Mouse (Mus musculus): ENCODE results near the gene Rab44.

DNA sequence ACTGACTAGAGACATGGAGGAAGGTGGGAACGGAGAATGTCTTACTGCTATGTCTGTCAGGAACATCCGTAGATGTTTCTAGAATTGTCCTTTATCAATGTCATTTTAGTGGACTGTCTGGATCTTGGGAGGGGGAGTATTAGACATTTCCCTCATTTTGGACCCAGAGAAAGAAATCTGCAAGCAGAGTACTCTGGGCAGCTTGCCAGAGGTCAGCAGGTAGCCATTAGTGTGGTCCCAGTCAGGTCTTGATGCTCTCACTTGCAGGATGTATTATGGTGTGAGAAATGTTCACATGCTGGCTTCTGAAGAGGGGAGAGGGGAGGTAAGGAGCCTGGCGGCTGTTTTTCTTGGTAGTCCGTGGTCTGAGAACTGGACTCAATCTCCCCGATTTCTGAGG is 21.4 kb upstream of the Rab44 start:
- TF ChIP-seq POLR2A (IDR thresholded peaks at IDR 0.05; ENCODE audit: low read depth, low read length) (no peak), CTCF (IDR thresholded peaks at IDR 0.05; ENCODE audit: borderline replicate concordance, insufficient read depth, low read length) (no peak)
